Mouse (Mus musculus) kidney, postnatal 10 days (tissue): Measurements from ENCODE around the gene Stk11.

ENCODE experiments used
- DNase-seq: peaks from one replicate; pipeline ENCODE4 v3.0.0; 2021; ENCODE audit warnings: mixed read lengths

Gene Stk11

GRCm38 (mm10) chr10:80097275-80097674 lies 18.3 kb upstream of the Stk11 start:
- peak; percentile 57 for DNase-seq

- peak; percentile 27 for DNase-seq
Measured at GRCm38 (mm10) chr10:80098630-80099029, 17.0 kb upstream of the Stk11 start.

- DNase-seq = peak; percentile 70
Measured at GRCm38 (mm10) chr10:80100982-80101381, 14.6 kb upstream of the Stk11 start.

GRCm38 (mm10) chr10:80102216-80102915 lies 13.2 kb upstream of the Stk11 start:
- DNase-seq = peak; percentile 95

DNA sequence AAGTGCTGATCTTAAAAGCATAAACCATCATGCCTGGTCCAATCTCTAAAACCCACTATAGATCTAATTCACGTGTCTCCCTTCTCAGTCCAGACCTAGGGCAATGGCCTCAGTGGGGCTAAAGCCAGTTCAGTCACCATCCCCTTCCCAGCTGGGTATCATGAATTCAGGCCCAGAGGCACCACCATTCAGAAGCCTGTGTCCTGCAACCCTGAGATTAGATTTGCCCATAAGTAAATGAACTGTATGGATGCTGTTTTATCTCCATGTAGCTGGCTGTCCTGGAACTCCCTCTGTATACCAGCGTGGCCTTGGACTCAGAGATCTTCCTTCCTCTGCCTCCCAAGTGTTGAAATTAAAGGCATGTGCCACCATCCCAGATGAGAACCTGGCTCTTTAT lies 12.6 kb upstream of the Stk11 start:
- no peak for DNase-seq

- DNase-seq = no peak
Measured at GRCm38 (mm10) chr10:80104181-80104580, 11.4 kb upstream of the Stk11 start.

GRCm38 (mm10) chr10:80105460-80105859 lies 10.1 kb upstream of the Stk11 start, which contains the start of gene Sbno2:
Gene Sbno2, minus strand, starts transcription at chr10:80105571.
- DNase-seq = no peak

DNA sequence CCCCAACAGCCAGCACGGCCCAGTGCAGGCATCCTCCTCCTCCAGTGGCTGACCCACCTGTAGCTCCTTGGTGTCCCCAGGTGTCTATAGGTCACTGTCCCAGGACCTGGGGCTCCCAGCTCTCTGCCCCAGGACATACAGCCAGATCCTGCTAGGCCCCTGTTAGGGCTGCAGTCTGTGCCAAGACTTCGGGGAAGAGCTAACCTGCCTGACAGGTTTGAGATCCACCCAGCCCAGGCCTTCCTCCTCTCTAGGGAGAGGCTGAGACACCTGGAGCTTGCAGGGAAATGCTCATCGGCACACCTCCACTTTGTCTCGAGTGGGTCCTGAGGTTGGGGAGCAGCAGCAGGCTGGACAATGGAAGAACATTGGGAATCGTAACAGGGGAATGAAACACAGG lies 9.7 kb upstream of the Stk11 start:
- DNase-seq = no peak

GRCm38 (mm10) chr10:80107678-80108077 lies 7.9 kb upstream of the Stk11 start:
- DNase-seq = peak; percentile 54

GRCm38 (mm10) chr10:80114341-80115284 lies 990 bp upstream of the Stk11 start:
- peak; percentile 97 for DNase-seq

DNA sequence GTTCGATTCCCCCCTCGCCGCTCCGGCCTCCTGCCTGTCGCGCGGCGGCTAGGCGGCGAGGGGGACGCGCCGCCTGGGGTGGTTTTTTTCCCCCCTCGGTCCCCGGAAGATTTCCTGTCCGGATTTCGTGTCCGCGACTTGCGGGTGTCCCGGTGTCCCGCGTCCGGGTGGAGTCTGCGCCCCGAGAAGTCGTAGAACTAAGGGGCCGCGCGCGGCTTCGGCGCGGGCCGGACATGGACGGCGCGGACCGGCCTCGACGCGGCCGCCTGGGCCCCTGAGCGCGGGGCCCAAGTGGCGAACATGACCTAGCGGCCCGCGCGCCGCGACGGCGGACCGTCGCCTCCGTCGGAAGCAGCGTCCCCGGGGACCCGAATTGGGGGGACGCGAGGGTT lies 337 bp downstream of the Stk11 start:
- DNase-seq = no peak

GRCm38 (mm10) chr10:80116563-80116926 lies 942 bp downstream of the Stk11 start:
- DNase-seq = peak; percentile 50

DNA sequence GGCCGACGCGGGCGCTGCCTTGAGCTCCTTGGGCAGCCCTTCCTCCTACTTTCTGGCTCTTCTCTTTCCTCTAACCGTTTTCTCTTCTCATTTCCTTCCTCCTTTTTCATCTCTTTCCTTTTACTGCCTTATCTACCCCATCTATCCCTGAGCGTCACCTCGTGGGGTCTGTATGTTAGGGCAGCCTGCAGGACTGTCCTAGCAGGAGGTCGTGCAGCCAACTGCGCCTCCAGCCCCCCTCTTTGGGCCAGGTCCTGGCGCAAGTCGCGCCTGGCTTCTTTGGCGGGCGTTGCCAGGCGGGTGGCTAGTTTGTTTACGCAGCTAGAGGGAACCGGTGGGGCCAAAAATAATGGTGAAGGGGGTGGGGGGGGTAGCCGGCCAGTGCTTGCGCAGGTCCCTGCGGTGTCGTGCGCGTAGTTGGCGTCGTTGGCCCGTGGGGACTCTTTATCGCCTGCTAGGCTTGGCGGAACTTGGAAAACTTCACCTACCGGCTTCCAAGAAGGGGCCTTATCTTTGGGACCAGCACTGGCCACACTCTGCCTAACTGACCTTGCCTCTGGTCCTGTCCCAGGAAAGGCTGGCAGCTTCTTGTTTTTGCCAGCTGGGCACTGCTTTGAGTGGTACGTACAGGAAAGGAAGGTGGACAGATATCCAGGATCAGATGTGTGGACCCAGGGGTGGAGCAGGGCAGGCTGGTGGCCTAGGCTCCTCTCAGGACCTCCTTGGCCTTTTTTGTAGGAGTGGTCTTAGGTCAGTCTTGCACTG lies 1.5 kb downstream of the Stk11 start:
- DNase-seq = peak; percentile 63

DNA sequence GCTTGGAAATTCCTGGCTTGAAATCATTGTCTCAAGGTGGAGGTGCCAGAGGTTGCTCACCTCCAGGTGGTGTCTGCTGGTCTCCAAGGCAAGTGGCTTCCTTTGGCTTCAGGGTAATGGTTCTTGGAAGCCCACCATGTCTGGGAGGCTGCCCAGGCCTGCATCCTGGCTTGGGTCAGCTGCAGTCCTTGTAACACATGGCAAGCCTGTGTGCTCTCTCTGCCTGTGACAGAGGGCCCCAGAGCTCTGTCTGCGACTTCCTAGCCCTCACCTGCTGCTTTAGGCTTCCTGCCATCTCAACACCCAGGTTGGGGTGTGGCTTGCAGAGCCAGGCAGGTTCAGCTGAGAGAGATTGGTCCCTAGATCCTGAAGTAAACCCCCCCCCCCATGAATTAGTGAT lies 2.1 kb downstream of the Stk11 start:
- DNase-seq = no peak

DNA sequence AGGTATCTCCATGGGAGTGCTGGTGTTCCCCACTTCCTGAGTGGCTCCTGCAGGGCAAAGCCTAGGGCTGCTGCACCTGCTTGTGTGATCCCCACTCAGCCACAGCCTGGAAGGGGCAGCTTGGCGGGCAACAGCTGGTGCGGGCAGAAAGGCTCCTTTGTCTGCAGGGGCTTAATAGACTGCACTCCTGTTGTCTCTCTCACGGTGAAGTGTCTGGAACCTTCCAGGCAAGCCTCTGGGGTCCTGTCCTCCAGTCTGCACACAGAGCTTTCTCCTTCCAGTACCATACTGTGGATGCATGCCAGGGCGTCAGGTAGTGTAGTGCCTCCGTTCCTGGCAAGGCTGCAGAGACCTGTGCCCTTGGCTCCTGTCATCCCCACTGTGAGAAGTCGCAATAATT lies 2.9 kb downstream of the Stk11 start:
- no peak for DNase-seq

DNA sequence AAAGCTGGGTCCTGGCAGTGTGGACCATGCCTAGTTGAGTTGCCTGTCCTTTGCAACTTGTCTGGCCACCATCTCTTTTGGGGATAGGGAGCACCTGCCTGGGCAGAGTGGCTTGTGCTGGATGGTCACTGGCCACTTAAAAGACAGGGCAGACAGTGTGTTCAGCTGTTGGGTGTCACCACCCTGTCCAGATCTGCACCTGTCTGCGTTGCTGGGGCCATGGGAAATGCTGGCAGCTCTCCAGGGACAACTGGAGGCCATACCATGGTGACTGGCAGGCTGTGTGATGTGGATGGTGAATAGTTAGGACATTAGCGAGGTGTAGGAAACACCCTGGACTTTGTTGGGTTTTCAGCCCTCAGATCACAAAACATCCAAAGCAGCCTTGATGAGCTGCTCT lies 4.5 kb downstream of the Stk11 start:
- no peak for DNase-seq

- DNase-seq = no peak
Measured at GRCm38 (mm10) chr10:80121639-80122038, 6.0 kb downstream of the Stk11 start.

- no peak for DNase-seq
Measured at GRCm38 (mm10) chr10:80123932-80124562, 8.4 kb downstream of the Stk11 start.

GRCm38 (mm10) chr10:80127920-80128319 lies 12.3 kb downstream of the Stk11 start:
- no peak for DNase-seq

DNA sequence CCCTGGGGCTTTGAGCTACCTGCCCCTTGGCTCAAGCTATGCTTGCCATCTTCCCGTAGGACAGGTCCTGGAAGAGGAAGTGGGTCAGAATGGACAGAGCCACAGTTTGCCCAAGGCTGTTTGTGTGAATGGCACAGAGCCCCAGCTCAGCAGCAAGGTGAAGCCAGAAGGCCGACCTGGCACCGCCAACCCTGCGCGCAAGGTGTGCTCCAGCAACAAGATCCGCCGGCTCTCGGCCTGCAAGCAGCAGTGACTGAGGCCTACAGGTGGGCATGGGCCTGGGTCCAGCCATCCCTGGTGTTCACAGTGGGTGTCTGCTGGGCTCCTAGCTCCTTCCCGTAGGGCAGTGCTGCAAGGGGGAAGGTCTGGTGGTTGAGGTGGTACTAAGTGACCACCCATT lies 14.2 kb downstream of the Stk11 start:
- DNase-seq = no peak

GRCm38 (mm10) chr10:80130403-80131031 lies 14.9 kb downstream of the Stk11 start:
- DNase-seq = peak; percentile 72

GRCm38 (mm10) chr10:80131316-80131951 lies 15.8 kb downstream of the Stk11 start:
- DNase-seq = peak; percentile 49
